10 mouse cellular contexts compared by ENCODE assay signal in genomic region chr11:87920966-87921365, GRCm38 (mm10). TPM values are rescaled to one million over a fixed set of nuclear protein-coding genes. Genes with fewer than 3 reads are reported as not detected.
DNase-seq lines count a peak whose midpoint lies in the region; ATAC-seq lines count a peak whose summit lies in the region.
"Had no signal": no experiment of that assay in that cellular context is flagged by ENCODE, and none has a peak within 500 bp of the region (broad histone marks: within the 10 kb centered on the region; RNA-seq: fewer than 3 reads in every experiment).

TSS of gene Olfr464 (minus strand) at chr11:87920967.

- peak; percentile 27 for DNase-seq in forebrain, embryonic 10.5 days (ENCODE audit: extremely low spot score, low spot score)
- peak; percentile 43 for DNase-seq in midbrain, embryonic 10.5 days (ENCODE audit: low spot score)
- DNase-seq in midbrain, embryonic 11.5 days (ENCODE audit: low spot score, missing footprints) = no peak
- peak; percentile 79 for DNase-seq in embryo, embryonic 11 days
- peak; percentile 24 for DNase-seq in splenic B cell, adult 2 months (ENCODE audit: low read depth, low spot score)
- no peak for DNase-seq in kidney, adult 9 months
- no peak for DNase-seq in frontal cortex, adult 2 months (ENCODE audit: extremely low spot score in 1 of 2, low spot score in 1 of 2)

- H3K27me3 ChIP-seq in forebrain, embryonic 10.5 days (ENCODE audit: poor library complexity, severe bottlenecking) = no peaks in the 10 kb centered on the region
- H3K27me3 ChIP-seq in forebrain, embryonic 16.5 days (replicated peaks; ENCODE audit: control insufficient read depth, insufficient read depth, low read length) = no peaks in the 10 kb centered on the region; the same call in 1 of the 2 replicates
- no peaks in the 10 kb centered on the region for H3K27me3 ChIP-seq in midbrain, embryonic 10.5 days (ENCODE audit: low read depth, poor library complexity, severe bottlenecking)
- no peaks in the 10 kb centered on the region for H3K27me3 ChIP-seq in midbrain, embryonic 11.5 days (ENCODE audit: control insufficient read depth, insufficient read depth, low read length)
- no peaks in the 10 kb centered on the region for H3K27me3 ChIP-seq in splenic B cell, adult 2 months (ENCODE audit: control insufficient read depth, insufficient read depth, low read length, poor library complexity, severe bottlenecking)

- H3K4me1 ChIP-seq in forebrain, embryonic 10.5 days = no peaks in the 10 kb centered on the region
- H3K4me1 ChIP-seq in forebrain, embryonic 16.5 days (replicated peaks; ENCODE audit: control insufficient read depth, insufficient read depth, low read length) = no peaks in the 10 kb centered on the region
- H3K4me1 ChIP-seq in midbrain, embryonic 10.5 days = no peaks in the 10 kb centered on the region
- no peaks in the 10 kb centered on the region for H3K4me1 ChIP-seq in midbrain, embryonic 11.5 days (ENCODE audit: control insufficient read depth, insufficient read depth, low read length)

- H3K9ac ChIP-seq in forebrain, embryonic 16.5 days (replicated peaks; ENCODE audit: low read depth, low read length) = no peak within 1 kb of the TSS
- no peak within 1 kb of the TSS for H3K9ac ChIP-seq in midbrain, embryonic 11.5 days (ENCODE audit: low read length)

- no peak within 1 kb of the TSS for H3K4me3 ChIP-seq in forebrain, embryonic 10.5 days
- no peak within 1 kb of the TSS for H3K4me3 ChIP-seq in forebrain, embryonic 16.5 days (replicated peaks; ENCODE audit: low read length)
- no peak within 1 kb of the TSS for H3K4me3 ChIP-seq in midbrain, embryonic 10.5 days
- H3K4me3 ChIP-seq in midbrain, embryonic 11.5 days (ENCODE audit: low read depth, low read length) = no peak within 1 kb of the TSS

- H3K9me3 ChIP-seq in forebrain, embryonic 10.5 days = no peaks in the 10 kb centered on the region
- H3K9me3 ChIP-seq in forebrain, embryonic 16.5 days (ENCODE audit: control insufficient read depth, low read length) = no peaks in the 10 kb centered on the region
- no peaks in the 10 kb centered on the region for H3K9me3 ChIP-seq in midbrain, embryonic 10.5 days (replicated peaks)
- no peaks in the 10 kb centered on the region for H3K9me3 ChIP-seq in midbrain, embryonic 11.5 days (ENCODE audit: control insufficient read depth, low read length)

- no peak within 1 kb of the TSS for H3K27ac ChIP-seq in forebrain, embryonic 10.5 days
- no peak within 1 kb of the TSS for H3K27ac ChIP-seq in forebrain, embryonic 16.5 days (ENCODE audit: low read length)
- H3K27ac ChIP-seq in midbrain, embryonic 10.5 days (replicated peaks) = no peak within 1 kb of the TSS
- no peak within 1 kb of the TSS for H3K27ac ChIP-seq in midbrain, embryonic 11.5 days (ENCODE audit: low read depth, low read length)
- H3K27ac ChIP-seq: macrophage had no signal

- WGBS in forebrain, embryonic 10.5 days = 32% methylated on average over 5 of the region's 5 CpGs
- 36% methylated on average over 5 of the region's 5 CpGs for WGBS in forebrain, embryonic 16.5 days
- 35% methylated on average over 5 of the region's 5 CpGs for WGBS in midbrain, embryonic 10.5 days
- 32% methylated on average over 5 of the region's 5 CpGs for WGBS in midbrain, embryonic 11.5 days

- no peak within 1 kb of the TSS for H3K4me2 ChIP-seq in forebrain, embryonic 16.5 days (ENCODE audit: low read length)
- H3K4me2 ChIP-seq in midbrain, embryonic 11.5 days = no peak within 1 kb of the TSS

- no peak for ATAC-seq in forebrain, embryonic 16.5 days
- ATAC-seq in midbrain, embryonic 11.5 days (ENCODE audit: low FRiP score) = no peak

- H3K36me3 ChIP-seq in forebrain, embryonic 10.5 days (replicated peaks) = no peaks in the 10 kb centered on the region
- H3K36me3 ChIP-seq in forebrain, embryonic 16.5 days (ENCODE audit: control insufficient read depth, insufficient read depth) = no peaks in the 10 kb centered on the region
- H3K36me3 ChIP-seq in midbrain, embryonic 10.5 days = no peaks in the 10 kb centered on the region
- no peaks in the 10 kb centered on the region for H3K36me3 ChIP-seq in midbrain, embryonic 11.5 days (ENCODE audit: control insufficient read depth, insufficient read depth, low read length)
- H3K36me3 ChIP-seq in splenic B cell, adult 2 months (ENCODE audit: control insufficient read depth, insufficient read depth, low read length, poor library complexity, severe bottlenecking) = no peaks in the 10 kb centered on the region

RNA-seq across cellular contexts. Expression of gene Olfr464, which starts in this region (rescaled TPM):
- polyA plus RNA-seq in forebrain, embryonic 10.5 days (2016; fragmentation: Nextera tagmentation; extraction: Ambion mirVana) = not detected in 2 replicates
- not detected in 2 replicates for polyA plus RNA-seq in forebrain, embryonic 16.5 days (2015; fragmentation: Nextera tagmentation; extraction: Ambion mirVana)
- polyA plus RNA-seq in midbrain, embryonic 10.5 days (2016; fragmentation: Nextera tagmentation; extraction: Ambion mirVana) = not detected in 2 replicates
- polyA plus RNA-seq in midbrain, embryonic 11.5 days (2014; fragmentation: Nextera tagmentation; extraction: Ambion mirVana) = not detected in 2 replicates
- polyA plus RNA-seq in frontal cortex, adult 2 months (2012; rRNA removed) = 0.88 and 1.0 TPM in 2 replicates
- polyA plus RNA-seq: macrophage; stomach, embryonic 14.5 days had no signal

Comparison
In these comparisons a context has a peak if more than half of its experiments do, and no peak if none do; other contexts are left out.
1. Peak in DNase-seq in forebrain, embryonic 10.5 days; RNA of the gene not detected or under 1 TPM.
2. Peak in DNase-seq in midbrain, embryonic 10.5 days; RNA of the gene not detected or under 1 TPM.
3. DNase-seq: peak in embryo, embryonic 11 days (single experiment) and splenic B cell, adult 2 months (single experiment); none in midbrain, embryonic 11.5 days (single experiment), kidney, adult 9 months (single experiment) and frontal cortex, adult 2 months (0 of 2).